Mouse (Mus musculus) midbrain, embryonic 11.5 days (tissue): Measurements from ENCODE around the gene Sh3bgrl2. TPM values are rescaled to one million over a fixed set of nuclear protein-coding genes. Genes with fewer than 3 reads are reported as not detected.

Source experiments
- ATAC-seq: fragments of 200-750 bp; cut with Nextera tagmentation; 2 replicates; pipeline ENCODE4 v1.8.0; 2017; ENCODE audit warnings: moderate TSS enrichment, moderate library complexity; ENCODE audit not compliant: low FRiP score
- DNase-seq: peaks from one replicate; pipeline ENCODE4 v3.0.0; 2015; ENCODE audit warnings: low spot score; ENCODE audit errors: missing footprints
- H3K27ac ChIP-seq: fragments of 300-500 bp; sonication (generic); 2 replicates; pipeline ENCODE4 v1.5.1; 2014; ENCODE audit warnings: low read depth, low read length
- H3K27me3 ChIP-seq: fragments of 300-500 bp; sonication (generic); 2 replicates; pipeline ENCODE4 v1.6.1; 2014; ENCODE audit warnings: mild to moderate bottlenecking, low read length, moderate library complexity, mixed read lengths; ENCODE audit not compliant: control insufficient read depth, insufficient read depth
- H3K36me3 ChIP-seq: fragments of 300-500 bp; sonication (generic); 2 replicates; pipeline ENCODE4 v1.6.1; 2014; ENCODE audit warnings: mild to moderate bottlenecking, low read length, moderate library complexity, mixed read lengths; ENCODE audit not compliant: control insufficient read depth, insufficient read depth
- H3K4me1 ChIP-seq: fragments of 300-500 bp; sonication (generic); 2 replicates; pipeline ENCODE4 v1.6.1; 2014; ENCODE audit warnings: low read length; ENCODE audit not compliant: control insufficient read depth, insufficient read depth
- H3K4me2 ChIP-seq: fragments of 300-500 bp; sonication (generic); 2 replicates; pipeline ENCODE4 v1.6.1; 2014; ENCODE audit warnings: mild to moderate bottlenecking, moderate library complexity
- H3K4me3 ChIP-seq: fragments of 300-500 bp; sonication (generic); 2 replicates; pipeline ENCODE4 v1.5.1; 2014; ENCODE audit warnings: low read depth, low read length
- H3K9ac ChIP-seq: fragments of 300-500 bp; sonication (generic); 2 replicates; pipeline ENCODE4 v1.6.1; 2014; ENCODE audit warnings: low read length
- H3K9me3 ChIP-seq: fragments of 300-500 bp; sonication (generic); 2 replicates; pipeline ENCODE4 v1.6.1; 2016; ENCODE audit warnings: low read length; ENCODE audit not compliant: control insufficient read depth
- WGBS: fragments of 180-500 bp; shearing (Covaris S2); extraction: QIAGEN DNeasy Blood & Tissue Kit; methylation state at CpG from one replicate; pipeline ENCODE4 v1.1.7; 2014; 5-methylcytosine and 5-hydroxymethylcytosine counted together
- polyA plus RNA-seq: library from polyadenylated mRNA; unstranded; fragments of >200 nt; fragmentation: Nextera tagmentation; extraction: Ambion mirVana; gene quantifications from 2 replicates; pipeline ENCODE4 v1.2.1, GENCODE M21; 2014

Sh3bgrl2 gene
- polyA plus RNA-seq, 1 experiment from 2014 or later, result 12.2 TPM

- H3K4me2 ChIP-seq, result no peak overlapping the region
- H3K9ac ChIP-seq, result no peak overlapping the region
- no peaks in the 10 kb centered on the region for H3K27me3 ChIP-seq
- no peak overlapping the region for H3K4me3 ChIP-seq
- H3K27ac ChIP-seq, result no peak overlapping the region
- H3K4me1 ChIP-seq, result peaks cover 25% of the 10 kb centered on the region
- WGBS, result 57% methylated on average over 8 of the region's 8 CpGs
- no peak for DNase-seq
- no peaks in the 10 kb centered on the region for H3K9me3 ChIP-seq
- ATAC-seq, result no peak
- no peaks in the 10 kb centered on the region for H3K36me3 ChIP-seq
Observed at GRCm38 (mm10) chr9:83605886-83606640, 57.9 kb downstream of the Sh3bgrl2 start.

- DNase-seq (no peak), ATAC-seq (no peak)
- Histone ChIP-seq H3K27ac (no peak overlapping the region), H3K9me3 (no peaks in the 10 kb centered on the region), H3K27me3 (no peaks in the 10 kb centered on the region), H3K9ac (no peak overlapping the region), H3K4me1 (peaks cover 14% of the 10 kb centered on the region), H3K36me3 (no peaks in the 10 kb centered on the region), H3K4me2 (no peak overlapping the region), H3K4me3 (no peak overlapping the region)
- WGBS, result 85% methylated on average over 1 of the region's 1 CpGs
Observed at GRCm38 (mm10) chr9:83608135-83608534, 60.0 kb downstream of the Sh3bgrl2 start.

- peak; percentile 80 for ATAC-seq
- WGBS, result 45% methylated on average over 9 of the region's 9 CpGs
- peaks cover 10% of the 10 kb centered on the region; the same call in 1 of the 2 replicates for H3K4me1 ChIP-seq
Observed at GRCm38 (mm10) chr9:83609422-83610297, 61.5 kb downstream of the Sh3bgrl2 start.

DNA sequence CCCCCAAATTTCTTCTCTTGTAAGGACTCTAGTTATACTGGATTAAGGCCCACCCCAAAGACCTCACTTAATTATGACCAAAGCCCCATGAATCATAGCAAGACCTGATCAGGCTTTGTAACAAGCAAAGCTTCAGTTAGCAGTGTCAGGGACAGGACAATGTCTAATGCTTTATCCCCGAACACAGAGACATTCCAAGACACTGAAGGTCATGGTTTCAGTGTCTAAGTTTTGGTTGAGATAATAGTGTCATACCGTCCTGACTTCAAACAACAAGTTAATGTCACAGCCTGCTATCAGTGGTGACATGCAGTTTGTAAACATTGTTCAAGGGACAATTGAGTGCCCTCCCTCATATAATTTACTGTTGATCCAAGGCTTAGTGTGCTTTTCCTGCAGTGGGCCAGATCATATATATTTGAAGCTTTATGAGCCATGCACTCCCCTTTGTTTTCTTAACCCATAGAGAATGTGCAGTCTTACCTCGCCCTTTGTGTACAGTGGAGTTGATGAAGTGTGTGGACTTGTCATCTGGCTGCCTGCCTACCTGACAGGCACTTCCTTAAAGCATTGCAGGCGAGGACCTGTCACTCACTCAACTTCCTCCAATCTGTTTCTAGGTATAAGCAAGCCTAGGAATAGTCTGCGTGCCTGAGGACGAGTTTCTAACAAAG lies 67.9 kb downstream of the Sh3bgrl2 start:
- no peak overlapping the region for H3K9ac ChIP-seq
- DNase-seq, result no peak
- H3K4me2 ChIP-seq, result no peak overlapping the region
- no peak overlapping the region for H3K4me3 ChIP-seq
- H3K27ac ChIP-seq, result no peak overlapping the region
- WGBS, result 63% methylated on average over 6 of the region's 6 CpGs
- H3K36me3 ChIP-seq, result no peaks in the 10 kb centered on the region
- H3K4me1 ChIP-seq, result peaks cover 4% of the 10 kb centered on the region; the same call in 1 of the 2 replicates
- no peaks in the 10 kb centered on the region for H3K9me3 ChIP-seq
- H3K27me3 ChIP-seq, result no peaks in the 10 kb centered on the region
- ATAC-seq, result no peak

More at GRCm38 (mm10) chr9:83609422-83610297, 61.5 kb downstream of the Sh3bgrl2 start:
- Histone ChIP-seq H3K4me2 (no peak overlapping the region), H3K9ac (no peak overlapping the region), H3K27ac (no peak overlapping the region), H3K27me3 (no peaks in the 10 kb centered on the region), H3K4me3 (no peak overlapping the region), H3K9me3 (no peaks in the 10 kb centered on the region), H3K36me3 (no peaks in the 10 kb centered on the region)
- peak; percentile 99 for DNase-seq

GRCm38 (mm10) chr9:83616586-83617081 lies 68.5 kb downstream of the Sh3bgrl2 start:
- H3K36me3 ChIP-seq, result no peaks in the 10 kb centered on the region
- ATAC-seq, result no peak
- no peaks in the 10 kb centered on the region for H3K9me3 ChIP-seq
- H3K4me1 ChIP-seq, result peaks cover 4% of the 10 kb centered on the region; the same call in 1 of the 2 replicates
- 49% methylated on average over 7 of the region's 7 CpGs for WGBS
- DNase-seq, result no peak
- H3K9ac ChIP-seq, result no peak overlapping the region
- H3K27me3 ChIP-seq, result no peaks in the 10 kb centered on the region
- no peak overlapping the region for H3K4me3 ChIP-seq
- no peak overlapping the region for H3K27ac ChIP-seq
- H3K4me2 ChIP-seq, result no peak overlapping the region

DNA sequence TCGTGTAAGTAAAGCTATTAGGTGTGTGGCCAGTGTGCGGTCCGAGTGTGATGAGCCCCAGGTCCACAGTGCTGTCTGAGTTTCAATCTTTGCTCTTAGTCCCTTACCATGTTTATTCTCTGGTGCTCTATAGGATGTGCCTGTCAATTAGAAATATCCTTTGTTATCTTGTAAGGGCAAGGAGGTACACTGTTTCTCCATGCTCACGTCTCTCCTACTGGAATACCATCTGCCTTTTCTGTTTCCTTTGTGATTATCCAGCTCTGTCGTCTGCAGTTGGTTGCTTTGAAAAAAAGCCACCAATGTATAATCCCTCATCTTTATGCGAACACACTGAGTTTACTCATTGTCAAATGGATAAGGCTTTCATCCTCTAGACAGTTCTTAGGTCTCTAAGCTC lies 75.3 kb downstream of the Sh3bgrl2 start:
- 51% methylated on average over 6 of the region's 6 CpGs for WGBS
- Histone ChIP-seq H3K4me2 (no peak overlapping the region), H3K27ac (peak overlapping the region; percentile 40; the same call in 1 of the 2 replicates), H3K27me3 (no peaks in the 10 kb centered on the region), H3K4me3 (no peak overlapping the region), H3K9ac (no peak overlapping the region), H3K4me1 (peaks cover 9% of the 10 kb centered on the region), H3K36me3 (no peaks in the 10 kb centered on the region), H3K9me3 (no peaks in the 10 kb centered on the region)
- DNase-seq (no peak), ATAC-seq (peak; percentile 81)

DNA sequence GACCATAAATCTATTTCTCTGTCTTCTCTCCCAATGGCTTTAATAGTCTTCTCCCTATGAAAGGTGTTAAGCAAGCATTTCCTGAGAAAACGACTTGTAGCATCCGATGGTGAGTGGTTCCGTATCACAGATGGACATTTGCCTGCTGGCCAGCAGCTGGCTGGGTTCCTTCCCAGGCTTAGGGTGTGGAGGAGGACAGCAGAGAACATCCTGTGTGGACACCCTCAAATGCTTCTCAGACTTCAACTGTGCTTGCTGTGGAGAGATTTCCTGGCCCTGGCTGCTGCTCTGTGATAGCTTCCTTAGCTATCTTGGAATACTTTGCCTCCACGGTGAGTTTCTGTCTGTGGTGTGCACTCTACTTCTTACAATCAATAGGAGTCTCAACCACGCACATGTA lies 76.1 kb downstream of the Sh3bgrl2 start:
- Histone ChIP-seq H3K9me3 (no peaks in the 10 kb centered on the region), H3K36me3 (no peaks in the 10 kb centered on the region), H3K4me3 (no peak overlapping the region), H3K4me1 (peaks cover 9% of the 10 kb centered on the region), H3K4me2 (no peak overlapping the region), H3K27me3 (no peaks in the 10 kb centered on the region), H3K27ac (peak overlapping the region; percentile 40; the same call in 1 of the 2 replicates), H3K9ac (no peak overlapping the region)
- no peak for DNase-seq
- 87% methylated on average over 5 of the region's 5 CpGs for whole genome bisulfite sequencing
- ATAC-seq, result no peak

DNA sequence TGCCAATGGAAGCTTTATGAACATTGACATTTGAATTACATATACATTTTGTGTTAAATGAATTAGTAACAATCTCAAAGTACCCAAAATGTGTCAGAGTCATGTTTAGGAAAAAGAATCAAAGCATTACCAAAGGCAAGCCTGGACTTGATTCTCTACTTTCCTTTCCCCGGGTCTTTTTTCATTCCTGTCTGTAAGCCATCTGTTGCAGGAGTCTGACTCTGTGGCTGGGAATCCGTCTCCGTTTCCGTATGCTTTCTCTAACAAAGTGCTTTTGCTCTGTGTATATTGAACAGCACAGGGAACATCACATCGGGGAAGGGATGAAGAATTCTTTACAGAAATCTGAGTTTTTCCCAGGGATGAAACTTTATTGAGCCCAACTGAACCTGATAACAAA lies 77.0 kb downstream of the Sh3bgrl2 start:
- Histone ChIP-seq H3K4me3 (no peak overlapping the region), H3K4me1 (peaks cover 9% of the 10 kb centered on the region), H3K4me2 (no peak overlapping the region), H3K27me3 (no peaks in the 10 kb centered on the region), H3K9me3 (no peaks in the 10 kb centered on the region), H3K27ac (no peak overlapping the region), H3K9ac (no peak overlapping the region), H3K36me3 (no peaks in the 10 kb centered on the region)
- no peak for DNase-seq
- no peak for ATAC-seq
- WGBS, result 70% methylated on average over 5 of the region's 5 CpGs
